Mouse (Mus musculus) lung, embryonic 14.5 days (tissue): Measurements from ENCODE around the gene Ldlrad2. TPM values are rescaled to one million over a fixed set of nuclear protein-coding genes. Genes with fewer than 3 reads are reported as not detected.

Experiments
- ATAC-seq: fragments of 200-750 bp; cut with Nextera tagmentation; 2 replicates; pipeline ENCODE4 v1.8.0; 2017; ENCODE audit warnings: mild to moderate bottlenecking, moderate TSS enrichment, moderate library complexity; ENCODE audit not compliant: insufficient read depth
- DNase-seq: peaks from one replicate; pipeline ENCODE4 v3.0.0-alpha.2; 2015
- H3K27ac ChIP-seq: fragments of 300-500 bp; sonication (generic); 2 replicates; pipeline ENCODE4 v1.5.1; 2014; ENCODE audit warnings: low read depth, mild to moderate bottlenecking, moderate library complexity
- H3K27me3 ChIP-seq: fragments of 300-500 bp; sonication (generic); 2 replicates; pipeline ENCODE4 v1.6.1; 2014; ENCODE audit warnings: low read length, control low read depth; ENCODE audit not compliant: insufficient read depth
- H3K36me3 ChIP-seq: fragments of 300-500 bp; sonication (generic); 2 replicates; pipeline ENCODE4 v1.6.1; 2014; ENCODE audit warnings: control low read depth; ENCODE audit not compliant: insufficient read depth
- H3K4me1 ChIP-seq: fragments of 300-500 bp; sonication (generic); 2 replicates; pipeline ENCODE4 v1.6.1; 2014; ENCODE audit warnings: antibody characterized with exemption, control low read depth; ENCODE audit not compliant: insufficient read depth
- H3K4me2 ChIP-seq: fragments of 300-500 bp; sonication (generic); 2 replicates; pipeline ENCODE4 v1.6.1; 2014; ENCODE audit warnings: mild to moderate bottlenecking
- H3K4me3 ChIP-seq: fragments of 300-500 bp; sonication (generic); 2 replicates; pipeline ENCODE4 v1.5.1; 2014; ENCODE audit warnings: low read depth, low read length
- H3K9ac ChIP-seq: fragments of 300-500 bp; sonication (generic); 2 replicates; pipeline ENCODE4 v1.6.1; 2014
- H3K9me3 ChIP-seq: fragments of 300-500 bp; sonication (generic); 2 replicates; pipeline ENCODE4 v1.6.1; 2016; ENCODE audit warnings: low read depth, low read length, control low read depth
- CTCF ChIP-seq: IDR thresholded peaks from 2 replicates; pipeline ENCODE4 v1.5.1; 2016; ENCODE audit warnings: antibody characterized with exemption, low read depth
- WGBS: fragments of 180-500 bp; shearing (Covaris S2); extraction: QIAGEN DNeasy Blood & Tissue Kit; methylation state at CpG from one replicate; pipeline ENCODE4 v1.1.7; 2014; 5-methylcytosine and 5-hydroxymethylcytosine counted together
- microRNA-seq: library from miRNA; unstranded; fragments of <30 nt; microRNA quantifications from one replicate; pipeline ENCODE4, GENCODE M21; 2016; ENCODE audit warnings: borderline number of aligned reads
- polyA plus RNA-seq: library from polyadenylated mRNA; unstranded; fragments of >200 nt; fragmentation: Nextera tagmentation; extraction: Ambion mirVana; gene quantifications from 2 replicates; pipeline ENCODE4 v1.2.1, GENCODE M21; 2014

Ldlrad2 gene
- polyA plus RNA-seq, 1 experiment from 2014 or later: not detected

GRCm38 (mm10) chr4:137553466-137553865, 20.9 kb downstream of the Ldlrad2 start:
- TF ChIP-seq CTCF: no peak
- H3K4me2 ChIP-seq: no peak overlapping the region
- ATAC-seq (no peak), DNase-seq (no peak)
- H3K9ac ChIP-seq: no peak overlapping the region
- H3K27ac ChIP-seq: no peak overlapping the region
- H3K4me1 ChIP-seq: no peaks in the 10 kb centered on the region
- no peaks in the 10 kb centered on the region for H3K27me3 ChIP-seq
- no peak overlapping the region for H3K4me3 ChIP-seq
- no peaks in the 10 kb centered on the region for H3K9me3 ChIP-seq
- H3K36me3 ChIP-seq: peaks cover 95% of the 10 kb centered on the region
- WGBS: 93% methylated on average over 17 of the region's 17 CpGs

DNA sequence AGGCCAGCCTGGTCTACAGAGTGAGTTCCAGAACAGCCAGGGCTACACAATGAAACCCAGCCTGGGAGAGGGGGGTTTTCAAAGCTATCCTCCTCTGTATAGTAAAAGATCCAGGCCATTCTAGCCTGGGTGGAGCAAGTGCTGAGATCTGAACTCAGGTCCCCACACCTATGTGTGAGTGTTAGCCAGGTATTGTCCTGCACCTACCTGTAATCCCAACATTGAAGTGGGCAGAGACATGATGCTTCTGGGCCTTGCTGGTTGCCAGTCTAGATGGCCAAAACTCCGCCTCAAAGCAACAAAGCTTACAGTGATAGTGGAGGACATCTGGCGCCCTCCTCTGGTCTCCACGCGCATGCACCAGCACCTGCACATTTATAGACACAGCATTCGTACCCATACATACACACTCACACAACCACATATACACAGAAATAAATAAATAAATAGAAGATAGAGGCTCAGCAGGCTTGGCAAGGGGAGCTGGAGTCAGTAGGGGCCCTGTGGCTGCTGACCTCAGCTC, 28.3 kb downstream of the Ldlrad2 start:
- no peak overlapping the region for H3K27ac ChIP-seq
- no peaks in the 10 kb centered on the region for H3K27me3 ChIP-seq
- no peak overlapping the region for H3K4me2 ChIP-seq
- H3K4me3 ChIP-seq: no peak overlapping the region
- H3K4me1 ChIP-seq: no peaks in the 10 kb centered on the region
- DNase-seq (peak; percentile 58), ATAC-seq (no peak)
- peaks cover 99% of the 10 kb centered on the region for H3K36me3 ChIP-seq
- H3K9ac ChIP-seq: no peak overlapping the region
- WGBS: 78% methylated on average over 5 of the region's 5 CpGs
- TF ChIP-seq CTCF: peak; percentile 67
- no peaks in the 10 kb centered on the region for H3K9me3 ChIP-seq

DNA sequence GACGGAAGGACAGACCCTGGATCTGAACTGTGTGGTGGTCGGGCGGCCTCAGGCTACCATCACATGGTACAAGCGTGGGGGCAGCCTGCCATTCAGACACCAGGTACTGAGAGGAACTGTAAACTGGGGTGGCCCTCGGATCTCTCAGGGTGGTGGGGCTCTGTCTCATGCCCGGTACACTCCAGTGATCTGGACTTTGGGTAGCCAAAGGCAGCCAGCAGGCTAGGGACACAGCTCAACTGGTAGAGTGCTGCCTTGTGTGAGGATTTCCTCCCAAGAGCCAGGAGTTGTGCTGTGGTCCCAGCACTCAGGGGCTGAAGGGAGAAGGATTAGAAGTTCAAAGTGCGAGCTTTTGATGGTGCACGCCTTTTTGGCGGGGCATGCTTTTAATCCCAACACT, 28.8 kb downstream of the Ldlrad2 start:
- no peaks in the 10 kb centered on the region for H3K27me3 ChIP-seq
- DNase-seq: no peak
- H3K9ac ChIP-seq: no peak overlapping the region
- H3K9me3 ChIP-seq: no peaks in the 10 kb centered on the region
- 94% methylated on average over 9 of the region's 9 CpGs for WGBS
- H3K4me1 ChIP-seq: no peaks in the 10 kb centered on the region
- no peak for TF ChIP-seq CTCF
- H3K27ac ChIP-seq: no peak overlapping the region
- H3K36me3 ChIP-seq: peaks cover 98% of the 10 kb centered on the region
- H3K4me2 ChIP-seq: no peak overlapping the region
- no peak for ATAC-seq
- no peak overlapping the region for H3K4me3 ChIP-seq

DNA sequence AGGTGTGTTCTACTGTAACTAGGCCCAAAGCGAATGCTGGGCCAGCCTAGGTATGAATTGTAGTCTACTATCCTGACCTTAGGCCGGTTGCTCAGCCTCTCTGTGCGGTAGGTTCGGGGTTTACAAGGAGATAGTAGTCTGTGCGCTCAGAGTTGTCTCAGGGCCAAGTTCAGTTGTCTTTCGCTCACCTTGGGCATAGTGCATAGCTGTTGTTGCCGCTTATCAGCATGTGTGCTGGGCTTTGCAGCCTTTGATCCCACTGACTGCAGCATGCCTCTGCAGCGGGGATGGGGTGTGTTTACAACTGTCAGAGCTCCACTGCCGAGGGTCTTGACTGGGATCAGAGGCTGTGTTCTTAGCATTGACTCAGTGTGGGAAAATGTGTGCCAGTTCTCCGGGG, 31.4 kb downstream of the Ldlrad2 start:
- TF ChIP-seq CTCF: no peak
- Histone ChIP-seq H3K9me3 (no peaks in the 10 kb centered on the region), H3K27ac (no peak overlapping the region), H3K27me3 (no peaks in the 10 kb centered on the region), H3K4me2 (no peak overlapping the region), H3K4me1 (no peaks in the 10 kb centered on the region), H3K36me3 (peaks cover 98% of the 10 kb centered on the region), H3K9ac (no peak overlapping the region), H3K4me3 (no peak overlapping the region)
- WGBS: 79% methylated on average over 10 of the region's 10 CpGs
- ATAC-seq: no peak
- DNase-seq: no peak

GRCm38 (mm10) chr4:137540356-137540755, 34.0 kb downstream of the Ldlrad2 start:
- H3K4me1 ChIP-seq: no peaks in the 10 kb centered on the region
- H3K9ac ChIP-seq: no peak overlapping the region
- H3K9me3 ChIP-seq: no peaks in the 10 kb centered on the region
- peak; percentile 20 for DNase-seq
- H3K4me2 ChIP-seq: no peak overlapping the region
- H3K27me3 ChIP-seq: no peaks in the 10 kb centered on the region
- 71% methylated on average over 14 of the region's 14 CpGs for WGBS
- TF ChIP-seq CTCF: no peak
- peaks cover 94% of the 10 kb centered on the region for H3K36me3 ChIP-seq
- no peak; the same call in 1 of the 2 replicates for ATAC-seq
- no peak overlapping the region for H3K27ac ChIP-seq
- no peak overlapping the region for H3K4me3 ChIP-seq

DNA sequence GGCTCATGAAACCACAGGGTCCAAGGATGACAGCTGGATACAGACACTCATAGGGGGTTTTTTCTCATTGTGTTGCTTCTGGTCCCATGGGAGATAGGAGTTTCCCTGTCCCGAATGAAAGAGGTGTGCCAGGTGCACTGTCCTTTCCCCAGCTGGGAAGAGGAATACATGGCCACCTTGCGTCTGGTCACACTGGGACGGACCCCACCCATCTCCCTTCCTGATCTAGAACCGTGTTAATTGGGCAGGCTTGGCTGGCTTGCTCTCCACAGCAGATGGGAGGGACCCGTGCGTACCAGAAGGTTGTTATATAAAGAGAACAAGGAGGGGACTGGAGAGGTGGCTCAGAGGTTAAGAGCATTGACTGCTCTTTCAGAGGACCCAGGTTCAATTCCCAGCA, 46.5 kb downstream of the Ldlrad2 start:
- 87% methylated on average over 6 of the region's 6 CpGs for WGBS
- DNase-seq (no peak), ATAC-seq (no peak)
- Histone ChIP-seq H3K4me1 (no peaks in the 10 kb centered on the region), H3K4me3 (no peak overlapping the region), H3K9me3 (no peaks in the 10 kb centered on the region), H3K9ac (no peak overlapping the region), H3K36me3 (peaks cover 74% of the 10 kb centered on the region), H3K27ac (no peak overlapping the region), H3K4me2 (no peak overlapping the region), H3K27me3 (no peaks in the 10 kb centered on the region)
- TF ChIP-seq CTCF: no peak

- Histone ChIP-seq H3K27me3 (no peaks in the 10 kb centered on the region), H3K9ac (no peak overlapping the region), H3K4me2 (no peak overlapping the region), H3K4me3 (no peak overlapping the region), H3K4me1 (no peaks in the 10 kb centered on the region), H3K36me3 (peaks cover 79% of the 10 kb centered on the region), H3K27ac (no peak overlapping the region), H3K9me3 (no peaks in the 10 kb centered on the region)
- no peak for TF ChIP-seq CTCF
- DNase-seq (no peak), ATAC-seq (no peak)
- WGBS: 80% methylated on average over 4 of the region's 4 CpGs
Measured at GRCm38 (mm10) chr4:137527368-137527767, 47.0 kb downstream of the Ldlrad2 start.

GRCm38 (mm10) chr4:137525426-137525825, 48.9 kb downstream of the Ldlrad2 start:
- 91% methylated on average over 1 of the region's 1 CpGs for WGBS
- Histone ChIP-seq H3K4me1 (no peaks in the 10 kb centered on the region), H3K4me3 (no peak overlapping the region), H3K27me3 (no peaks in the 10 kb centered on the region), H3K27ac (no peak overlapping the region), H3K9me3 (no peaks in the 10 kb centered on the region), H3K9ac (no peak overlapping the region), H3K36me3 (peaks cover 84% of the 10 kb centered on the region), H3K4me2 (no peak overlapping the region)
- no peak for TF ChIP-seq CTCF
- DNase-seq (no peak), ATAC-seq (no peak)

Small RNA genes lying within 50 kb of the gene (microRNA-seq; reads per million reads assigned to microRNA genes)
- 2.9 reads per million, percentile 7 among the genes with 10 or more reads in this experiment for gene Mir7018

Other genes starting within 250 kb of the Ldlrad2 start
- 690 and 693 TPM in 2 replicates for gene Cdc42, start 216.8 kb downstream of the Ldlrad2 start, polyA plus RNA-seq
- not detected in 2 replicates for gene Cela3a, start 164.8 kb downstream of the Ldlrad2 start, polyA plus RNA-seq
- gene Cela3b, start 144.0 kb downstream of the Ldlrad2 start, polyA plus RNA-seq: not detected in 2 replicates
- gene 1700013G24Rik, start 121.3 kb downstream of the Ldlrad2 start, polyA plus RNA-seq: not detected in 2 replicates
- gene Hspg2, start 105.8 kb downstream of the Ldlrad2 start, polyA plus RNA-seq: 51.2 and 58.1 TPM in 2 replicates
- gene Usp48, start 19.2 kb upstream of the Ldlrad2 start, polyA plus RNA-seq: 74.2 and 76.0 TPM in 2 replicates
- gene Rap1gap, start 90.2 kb upstream of the Ldlrad2 start, polyA plus RNA-seq: 7.0 and 8.4 TPM in 2 replicates
- 3.5 and 4.1 TPM in 2 replicates for gene Alpl, start 221.8 kb upstream of the Ldlrad2 start, polyA plus RNA-seq